Mouse (Mus musculus) kidney, adult 9 months (tissue): ENCODE data around the gene Oxnad1.
"Not testable (repeated sequence)": the region's sequence is repeated elsewhere in the genome, so short reads cannot be mapped to it uniquely, and the experiment has no call there.

Experiments
- DNase-seq: peaks from one replicate; pipeline ENCODE4 v3.0.0; 2022

The Oxnad1 gene

GRCm38 (mm10) chr14:32091704-32092103, 6.5 kb downstream of the Oxnad1 start:
- no peak for DNase-seq

- no peak for DNase-seq
These were observed 7.8 kb downstream of the Oxnad1 start for GRCm38 (mm10) chr14:32093018-32093417.

GRCm38 (mm10) chr14:32093500-32094117, 8.4 kb downstream of the Oxnad1 start:
- no peak for DNase-seq

- DNase-seq, result no peak
These were observed 10.5 kb downstream of the Oxnad1 start for GRCm38 (mm10) chr14:32095646-32096045.

- DNase-seq, result no peak
These were observed 11.6 kb downstream of the Oxnad1 start for GRCm38 (mm10) chr14:32096740-32097139.

- no peak for DNase-seq
These were observed 12.5 kb downstream of the Oxnad1 start for GRCm38 (mm10) chr14:32097691-32098090.

GRCm38 (mm10) chr14:32098951-32099350, 13.8 kb downstream of the Oxnad1 start:
- DNase-seq, result no peak

- DNase-seq, result no peak
These were observed 18.4 kb downstream of the Oxnad1 start for GRCm38 (mm10) chr14:32103556-32103955.

- DNase-seq, result peak; percentile 62
These were observed 20.5 kb downstream of the Oxnad1 start for GRCm38 (mm10) chr14:32105663-32106062.

- no peak for DNase-seq
These were observed 21.7 kb downstream of the Oxnad1 start for GRCm38 (mm10) chr14:32106911-32107310.

- not testable (repeated sequence) for DNase-seq
These were observed 26.9 kb downstream of the Oxnad1 start for GRCm38 (mm10) chr14:32112124-32112523.

- DNase-seq, result no peak
These were observed 36.1 kb downstream of the Oxnad1 start for GRCm38 (mm10) chr14:32120940-32121919.

GRCm38 (mm10) chr14:32121920-32122315, 36.7 kb downstream of the Oxnad1 start:
- DNase-seq, result peak; percentile 69

- no peak for DNase-seq
These were observed 39.1 kb downstream of the Oxnad1 start for GRCm38 (mm10) chr14:32124261-32124660.

- DNase-seq, result not testable (repeated sequence)
These were observed 40.1 kb downstream of the Oxnad1 start for GRCm38 (mm10) chr14:32125256-32125655.

GRCm38 (mm10) chr14:32128409-32128808, 43.2 kb downstream of the Oxnad1 start:
- no peak for DNase-seq

- no peak for DNase-seq
These were observed 46.7 kb downstream of the Oxnad1 start for GRCm38 (mm10) chr14:32131836-32132235.

GRCm38 (mm10) chr14:32134293-32134692, 49.1 kb downstream of the Oxnad1 start:
- no peak for DNase-seq

GRCm38 (mm10) chr14:32136467-32136866, 51.3 kb downstream of the Oxnad1 start:
- not testable (repeated sequence) for DNase-seq

- DNase-seq, result no peak
These were observed 55.3 kb downstream of the Oxnad1 start for GRCm38 (mm10) chr14:32140359-32140965.

- no peak for DNase-seq
These were observed 56.5 kb downstream of the Oxnad1 start, which contains the start of gene Msmb for GRCm38 (mm10) chr14:32141723-32142122. Gene Msmb, plus strand, starts transcription at chr14:32142023.

- no peak for DNase-seq
These were observed 59.6 kb downstream of the Oxnad1 start for GRCm38 (mm10) chr14:32144734-32145133.

GRCm38 (mm10) chr14:32145401-32145800, 60.2 kb downstream of the Oxnad1 start:
- no peak for DNase-seq
